Mouse (Mus musculus): ENCODE data around the gene Mcrip2. TPM values are rescaled to one million over a fixed set of nuclear protein-coding genes. Genes with fewer than 3 reads are reported as not detected.

Gene Mcrip2
- 57.8 TPM for polyA plus RNA-seq (2021)

- POLR2A ChIA-PET: interaction anchor here (0.8 to 1.6 kb wide), 3 partner anchors 9 to 37 kb away, joined by 3 to 8 read pairs (median 3); no protein-coding TSS in a partner anchor
Observed at GRCm38 (mm10) chr17:25868601-25869191, at the start of gene Mcrip2. Gene Mcrip2, minus strand, starts transcription at chr17:25868764.

GRCm38 (mm10) chr17:25918037-25918750 lies 49.6 kb upstream of the Mcrip2 start:
- ATAC-seq: no peak
- POLR2A ChIA-PET: interaction anchor here (0.7 to 1.3 kb wide), 4 partner anchors 23 to 44 kb away, joined by 3 to 4 read pairs (median 4); partner anchors contain the start of gene Mettl26
- CTCF ChIA-PET: interaction anchor here (1.2 kb wide), 2 partner anchors 10 to 37 kb away, joined by 3 to 4 read pairs; no protein-coding TSS in a partner anchor
- no peak for TF ChIP-seq CTCF (IDR thresholded peaks at IDR 0.05)
- in situ Hi-C loops (cut with MboI; ENCODE audit: low pct_unique_long_range_greater_than_20kb): no loop called here
- DNase-seq (ENCODE audit: low read depth, low spot score): no peak
- H3K27me3 ChIP-seq: no peaks in the 10 kb centered on the region

More at GRCm38 (mm10) chr17:25868601-25869191, at the start of gene Mcrip2:
- DNase-seq (ENCODE audit: low read depth, low spot score): no peak
- no peak for TF ChIP-seq CTCF (IDR thresholded peaks at IDR 0.05)
- CTCF ChIA-PET: interaction anchor here (0.6 to 1.4 kb wide), 3 partner anchors 11 to 35 kb away, joined by 3 to 4 read pairs (median 3); partner anchors contain the start of gene Stub1
- ATAC-seq: peak; percentile 49
- in situ Hi-C loops (cut with MboI; ENCODE audit: low pct_unique_long_range_greater_than_20kb): no loop called here
- no peaks in the 10 kb centered on the region for H3K27me3 ChIP-seq

GRCm38 (mm10) chr17:25916931-25917647 lies 48.5 kb upstream of the Mcrip2 start:
- ATAC-seq (no peak), DNase-seq (ENCODE audit: low read depth, low spot score) (no peak)
- H3K27me3 ChIP-seq: no peaks in the 10 kb centered on the region
- ChIA-PET CTCF (interaction anchor here (1.2 kb wide), 1 partner anchor 36 kb away, joined by 4 read pairs; no protein-coding TSS in a partner anchor), POLR2A (interaction anchor here (0.7 to 1.3 kb wide), 2 partner anchors 33 to 43 kb away, joined by 4 read pairs; partner anchors contain the start of gene Mettl26)
- no peak for TF ChIP-seq CTCF (IDR thresholded peaks at IDR 0.05)
- in situ Hi-C loops (cut with MboI; ENCODE audit: low pct_unique_long_range_greater_than_20kb): no loop called here

GRCm38 (mm10) chr17:25914295-25914694 lies 45.7 kb upstream of the Mcrip2 start:
- DNase-seq (ENCODE audit: low read depth, low spot score): no peak
- CTCF ChIA-PET: no interaction called here
- no peak for TF ChIP-seq CTCF (IDR thresholded peaks at IDR 0.05)
- H3K27me3 ChIP-seq: no peaks in the 10 kb centered on the region
- ATAC-seq: no peak
- POLR2A ChIA-PET: no interaction called here
- in situ Hi-C loops (cut with MboI; ENCODE audit: low pct_unique_long_range_greater_than_20kb): no loop called here

- POLR2A ChIA-PET: no interaction called here
- in situ Hi-C loops (cut with MboI; ENCODE audit: low pct_unique_long_range_greater_than_20kb): no loop called here
Observed at GRCm38 (mm10) chr17:25913877-25914275, 45.3 kb upstream of the Mcrip2 start.

GRCm38 (mm10) chr17:25913186-25913876 lies 44.8 kb upstream of the Mcrip2 start:
- in situ Hi-C loops (cut with MboI; ENCODE audit: low pct_unique_long_range_greater_than_20kb): no loop called here
- ChIA-PET POLR2A (no interaction called here), CTCF (no interaction called here)
- ATAC-seq (no peak), DNase-seq (ENCODE audit: low read depth, low spot score) (no peak)
- H3K27me3 ChIP-seq: no peaks in the 10 kb centered on the region
- no peak for TF ChIP-seq CTCF (IDR thresholded peaks at IDR 0.05)

More at GRCm38 (mm10) chr17:25913877-25914275, 45.3 kb upstream of the Mcrip2 start:
- H3K27me3 ChIP-seq: no peaks in the 10 kb centered on the region
- CTCF ChIA-PET: no interaction called here
- no peak for ATAC-seq
- no peak for DNase-seq (ENCODE audit: low read depth, low spot score)
- no peak for TF ChIP-seq CTCF (IDR thresholded peaks at IDR 0.05)

GRCm38 (mm10) chr17:25911816-25912215 lies 43.3 kb upstream of the Mcrip2 start:
- no peak for DNase-seq (ENCODE audit: low read depth, low spot score)
- TF ChIP-seq CTCF (IDR thresholded peaks at IDR 0.05): no peak
- H3K27me3 ChIP-seq: no peaks in the 10 kb centered on the region
- ChIA-PET CTCF (interaction anchor here (2.4 kb wide), 1 partner anchor 17 kb away, joined by 14 read pairs; no protein-coding TSS in a partner anchor), POLR2A (no interaction called here)
- ATAC-seq: no peak
- in situ Hi-C loops (cut with MboI; ENCODE audit: low pct_unique_long_range_greater_than_20kb): no loop called here

GRCm38 (mm10) chr17:25907640-25908039 lies 39.1 kb upstream of the Mcrip2 start:
- DNase-seq (ENCODE audit: low read depth, low spot score) (no peak), ATAC-seq (no peak)
- in situ Hi-C loops (cut with MboI; ENCODE audit: low pct_unique_long_range_greater_than_20kb): no loop called here
- H3K27me3 ChIP-seq: no peaks in the 10 kb centered on the region
- no peak for TF ChIP-seq CTCF (IDR thresholded peaks at IDR 0.05)
- ChIA-PET POLR2A (no interaction called here), CTCF (interaction anchor here (1.0 to 2.4 kb wide), 2 partner anchors 11 to 14 kb away, joined by 3 to 6 read pairs; no protein-coding TSS in a partner anchor)

- POLR2A ChIA-PET: no interaction called here
- no peak for TF ChIP-seq CTCF (IDR thresholded peaks at IDR 0.05)
Observed at GRCm38 (mm10) chr17:25903061-25903460, 34.5 kb upstream of the Mcrip2 start.

GRCm38 (mm10) chr17:25900193-25900592 lies 31.6 kb upstream of the Mcrip2 start:
- no peaks in the 10 kb centered on the region for H3K27me3 ChIP-seq
- in situ Hi-C loops (cut with MboI; ENCODE audit: low pct_unique_long_range_greater_than_20kb): no loop called here
- ChIA-PET POLR2A (no interaction called here), CTCF (no interaction called here)
- no peak for ATAC-seq
- no peak for DNase-seq (ENCODE audit: low read depth, low spot score)
- TF ChIP-seq CTCF (IDR thresholded peaks at IDR 0.05): peak; percentile 29

More at GRCm38 (mm10) chr17:25903061-25903460, 34.5 kb upstream of the Mcrip2 start:
- H3K27me3 ChIP-seq: no peaks in the 10 kb centered on the region
- ATAC-seq: no peak
- in situ Hi-C loops (cut with MboI; ENCODE audit: low pct_unique_long_range_greater_than_20kb): no loop called here
- CTCF ChIA-PET: interaction anchor here (1.3 to 2.9 kb wide), 2 partner anchors 9 to 109 kb away, joined by 3 to 12 read pairs; no protein-coding TSS in a partner anchor
- no peak for DNase-seq (ENCODE audit: low read depth, low spot score)

Measured in Patski (cell line).